Mouse (Mus musculus): ENCODE data around the gene Nat9. TPM values are rescaled to one million over a fixed set of nuclear protein-coding genes. Genes with fewer than 3 reads are reported as not detected.

Gene Nat9
- polyA plus RNA-seq, 1 experiment from 2014 or later = 16.9 TPM

- H3K27me3 ChIP-seq (ENCODE audit: poor library complexity, severe bottlenecking) = peaks cover 42% of the 10 kb centered on the region
- no peak overlapping the region; the same call in 1 of the 2 replicates for H3K27ac ChIP-seq
- no peak for DNase-seq (ENCODE audit: extremely low spot score, low spot score)
- no peaks in the 10 kb centered on the region for H3K9me3 ChIP-seq
- H3K4me3 ChIP-seq = no peak overlapping the region
- peaks cover 81% of the 10 kb centered on the region for H3K4me1 ChIP-seq
- 62% methylated on average over 6 of the region's 6 CpGs for WGBS
- H3K36me3 ChIP-seq (replicated peaks) = no peaks in the 10 kb centered on the region
These were observed 37.6 kb upstream of the Nat9 start for GRCm38 (mm10) chr11:115225301-115225700.

- Histone ChIP-seq H3K4me3 (no peak overlapping the region), H3K36me3 (replicated peaks) (no peaks in the 10 kb centered on the region), H3K27me3 (ENCODE audit: poor library complexity, severe bottlenecking) (peaks cover 38% of the 10 kb centered on the region), H3K27ac (no peak overlapping the region; the same call in 1 of the 2 replicates), H3K9me3 (no peaks in the 10 kb centered on the region), H3K4me1 (peaks cover 76% of the 10 kb centered on the region)
- DNase-seq (ENCODE audit: extremely low spot score, low spot score) = peak; percentile 68
- WGBS = 40% methylated on average over 8 of the region's 8 CpGs
These were observed 37.2 kb upstream of the Nat9 start for GRCm38 (mm10) chr11:115224889-115225288.

GRCm38 (mm10) chr11:115223877-115224276 is 36.2 kb upstream of the Nat9 start:
- H3K27me3 ChIP-seq (ENCODE audit: poor library complexity, severe bottlenecking) = peaks cover 29% of the 10 kb centered on the region
- H3K4me3 ChIP-seq = no peak overlapping the region
- H3K36me3 ChIP-seq (replicated peaks) = no peaks in the 10 kb centered on the region
- no peaks in the 10 kb centered on the region for H3K9me3 ChIP-seq
- H3K4me1 ChIP-seq = peaks cover 75% of the 10 kb centered on the region
- no peak overlapping the region for H3K27ac ChIP-seq
- no peak for DNase-seq (ENCODE audit: extremely low spot score, low spot score)
- 86% methylated on average over 6 of the region's 6 CpGs for WGBS

GRCm38 (mm10) chr11:115223451-115223850 is 35.8 kb upstream of the Nat9 start:
- WGBS = 77% methylated on average over 11 of the region's 11 CpGs
- Histone ChIP-seq H3K27ac (0 out of 2 replicates have a peak overlapping the region, but pooled peaks have one; percentile 1), H3K4me1 (peaks cover 75% of the 10 kb centered on the region), H3K36me3 (replicated peaks) (no peaks in the 10 kb centered on the region), H3K4me3 (no peak overlapping the region), H3K27me3 (ENCODE audit: poor library complexity, severe bottlenecking) (peaks cover 25% of the 10 kb centered on the region), H3K9me3 (no peaks in the 10 kb centered on the region)
- DNase-seq (ENCODE audit: extremely low spot score, low spot score) = no peak

- 52% methylated on average over 5 of the region's 5 CpGs for WGBS
- Histone ChIP-seq H3K4me3 (no peak overlapping the region), H3K9me3 (no peaks in the 10 kb centered on the region), H3K4me1 (peaks cover 75% of the 10 kb centered on the region), H3K27me3 (ENCODE audit: poor library complexity, severe bottlenecking) (peaks cover 20% of the 10 kb centered on the region; the same call in 1 of the 2 replicates), H3K36me3 (replicated peaks) (no peaks in the 10 kb centered on the region), H3K27ac (no peak overlapping the region)
- DNase-seq (ENCODE audit: extremely low spot score, low spot score) = no peak
These were observed 34.9 kb upstream of the Nat9 start for GRCm38 (mm10) chr11:115222570-115222969.

- H3K9me3 ChIP-seq = no peaks in the 10 kb centered on the region
- H3K4me3 ChIP-seq = no peak overlapping the region
- peaks cover 21% of the 10 kb centered on the region for H3K27me3 ChIP-seq (ENCODE audit: poor library complexity, severe bottlenecking)
- peaks cover 75% of the 10 kb centered on the region for H3K4me1 ChIP-seq
- WGBS = 83% methylated on average over 12 of the region's 12 CpGs
- no peak for DNase-seq (ENCODE audit: extremely low spot score, low spot score)
- no peaks in the 10 kb centered on the region for H3K36me3 ChIP-seq (replicated peaks)
- H3K27ac ChIP-seq = no peak overlapping the region
These were observed 34.4 kb upstream of the Nat9 start for GRCm38 (mm10) chr11:115222077-115222476.

GRCm38 (mm10) chr11:115219685-115220084 is 32.0 kb upstream of the Nat9 start:
- DNase-seq (ENCODE audit: extremely low spot score, low spot score) = no peak
- WGBS = 92% methylated on average over 10 of the region's 10 CpGs
- Histone ChIP-seq H3K4me1 (peaks cover 58% of the 10 kb centered on the region), H3K27me3 (ENCODE audit: poor library complexity, severe bottlenecking) (peaks cover 18% of the 10 kb centered on the region), H3K4me3 (no peak overlapping the region), H3K9me3 (no peaks in the 10 kb centered on the region), H3K36me3 (replicated peaks) (no peaks in the 10 kb centered on the region), H3K27ac (no peak overlapping the region)

- Histone ChIP-seq H3K27me3 (ENCODE audit: poor library complexity, severe bottlenecking) (peaks cover 18% of the 10 kb centered on the region), H3K4me3 (no peak overlapping the region), H3K9me3 (no peaks in the 10 kb centered on the region), H3K36me3 (replicated peaks) (no peaks in the 10 kb centered on the region), H3K4me1 (peaks cover 56% of the 10 kb centered on the region), H3K27ac (no peak overlapping the region)
- DNase-seq (ENCODE audit: extremely low spot score, low spot score) = no peak
- 79% methylated on average over 9 of the region's 9 CpGs for WGBS
These were observed 31.6 kb upstream of the Nat9 start for GRCm38 (mm10) chr11:115219263-115219662.

GRCm38 (mm10) chr11:115217439-115218410 is 30.1 kb upstream of the Nat9 start:
- H3K4me1 ChIP-seq = peaks cover 54% of the 10 kb centered on the region
- no peaks in the 10 kb centered on the region for H3K36me3 ChIP-seq (replicated peaks)
- 0 out of 2 replicates have a peak overlapping the region, but pooled peaks have one; percentile 44 for H3K27ac ChIP-seq
- H3K4me3 ChIP-seq = no peak overlapping the region
- no peak for DNase-seq (ENCODE audit: extremely low spot score, low spot score)
- peaks cover 11% of the 10 kb centered on the region; the same call in 1 of the 2 replicates for H3K27me3 ChIP-seq (ENCODE audit: poor library complexity, severe bottlenecking)
- WGBS = 65% methylated on average over 18 of the region's 18 CpGs
- no peaks in the 10 kb centered on the region for H3K9me3 ChIP-seq

- peaks cover 11% of the 10 kb centered on the region; the same call in 1 of the 2 replicates for H3K27me3 ChIP-seq (ENCODE audit: poor library complexity, severe bottlenecking)
- H3K27ac ChIP-seq = no peak overlapping the region
- no peaks in the 10 kb centered on the region for H3K9me3 ChIP-seq
- WGBS = 35% methylated on average over 5 of the region's 5 CpGs
- no peak for DNase-seq (ENCODE audit: extremely low spot score, low spot score)
- H3K36me3 ChIP-seq (replicated peaks) = no peaks in the 10 kb centered on the region
- no peak overlapping the region for H3K4me3 ChIP-seq
- H3K4me1 ChIP-seq = peaks cover 59% of the 10 kb centered on the region
These were observed 27.5 kb upstream of the Nat9 start for GRCm38 (mm10) chr11:115215123-115215522.

GRCm38 (mm10) chr11:115212116-115212515 is 24.5 kb upstream of the Nat9 start:
- no peak for DNase-seq (ENCODE audit: extremely low spot score, low spot score)
- Histone ChIP-seq H3K27me3 (ENCODE audit: poor library complexity, severe bottlenecking) (peaks cover 8% of the 10 kb centered on the region; the same call in 1 of the 2 replicates), H3K9me3 (no peaks in the 10 kb centered on the region), H3K27ac (no peak overlapping the region), H3K4me1 (peaks cover 40% of the 10 kb centered on the region), H3K4me3 (no peak overlapping the region), H3K36me3 (replicated peaks) (peaks cover 15% of the 10 kb centered on the region)
- 70% methylated on average over 13 of the region's 13 CpGs for WGBS

- Histone ChIP-seq H3K27ac (no peak overlapping the region), H3K36me3 (replicated peaks) (peaks cover 36% of the 10 kb centered on the region), H3K4me3 (no peak overlapping the region), H3K27me3 (ENCODE audit: poor library complexity, severe bottlenecking) (0 out of 2 replicates have a peak, but pooled peaks cover 4% of the 10 kb centered on the region), H3K4me1 (peaks cover 35% of the 10 kb centered on the region), H3K9me3 (no peaks in the 10 kb centered on the region)
- DNase-seq (ENCODE audit: extremely low spot score, low spot score) = no peak
- 72% methylated on average over 7 of the region's 7 CpGs for WGBS
These were observed 22.3 kb upstream of the Nat9 start for GRCm38 (mm10) chr11:115209958-115210357.

Measured in forebrain, embryonic 10.5 days (tissue).